Mouse (Mus musculus): ENCODE measurements around the gene Runx3. TPM values are rescaled to one million over a fixed set of nuclear protein-coding genes. Genes with fewer than 3 reads are reported as not detected.
A peak's percentile ranks its signal among the peaks of the same experiment; 100 is the strongest.

Runx3 gene
- polyA plus RNA-seq, 1 experiment from 2014 or later: not detected

- H3K9ac ChIP-seq (ENCODE audit: low read depth, low read length): no peak overlapping the region
- H3K27ac ChIP-seq (ENCODE audit: low read length): no peak overlapping the region
- no peak overlapping the region for H3K4me3 ChIP-seq (ENCODE audit: low read depth, low read length)
- peaks cover 70% of the 10 kb centered on the region for H3K27me3 ChIP-seq (ENCODE audit: control insufficient read depth, insufficient read depth, low read depth, low read length)
- no peaks in the 10 kb centered on the region for H3K36me3 ChIP-seq (ENCODE audit: control insufficient read depth, insufficient read depth, low read length)
- WGBS: 5% methylated on average over 34 of the region's 34 CpGs
- no peak for ATAC-seq
- no peaks in the 10 kb centered on the region for H3K9me3 ChIP-seq (replicated peaks; ENCODE audit: control insufficient read depth, low read length, poor library complexity, severe bottlenecking)
- H3K4me1 ChIP-seq (ENCODE audit: control insufficient read depth, insufficient read depth, low read length): peaks cover 4% of the 10 kb centered on the region; the same call in 1 of the 2 replicates
- H3K4me2 ChIP-seq (ENCODE audit: low read length): no peak overlapping the region
These were observed 30.9 kb downstream of the Runx3 start for GRCm38 (mm10) chr4:135151111-135151987.

GRCm38 (mm10) chr4:135151988-135152594, 31.6 kb downstream of the Runx3 start:
- Histone ChIP-seq H3K4me2 (ENCODE audit: low read length) (peak overlapping the region; percentile 20; the same call in 1 of the 2 replicates), H3K4me3 (ENCODE audit: low read depth, low read length) (peak overlapping the region; percentile 16), H3K27me3 (ENCODE audit: control insufficient read depth, insufficient read depth, low read depth, low read length) (peaks cover 72% of the 10 kb centered on the region), H3K27ac (ENCODE audit: low read length) (no peak overlapping the region), H3K36me3 (ENCODE audit: control insufficient read depth, insufficient read depth, low read length) (no peaks in the 10 kb centered on the region), H3K9ac (ENCODE audit: low read depth, low read length) (no peak overlapping the region), H3K4me1 (ENCODE audit: control insufficient read depth, insufficient read depth, low read length) (peaks cover 4% of the 10 kb centered on the region; the same call in 1 of the 2 replicates), H3K9me3 (replicated peaks; ENCODE audit: control insufficient read depth, low read length, poor library complexity, severe bottlenecking) (no peaks in the 10 kb centered on the region)
- no peak for ATAC-seq
- WGBS: under 1% methylated on average over 51 of the region's 63 CpGs

GRCm38 (mm10) chr4:135152834-135153259, 32.4 kb downstream of the Runx3 start:
- ATAC-seq: no peak
- peaks cover 4% of the 10 kb centered on the region; the same call in 1 of the 2 replicates for H3K4me1 ChIP-seq (ENCODE audit: control insufficient read depth, insufficient read depth, low read length)
- peak overlapping the region; percentile 16 for H3K4me3 ChIP-seq (ENCODE audit: low read depth, low read length)
- H3K27ac ChIP-seq (ENCODE audit: low read length): no peak overlapping the region
- H3K9me3 ChIP-seq (replicated peaks; ENCODE audit: control insufficient read depth, low read length, poor library complexity, severe bottlenecking): no peaks in the 10 kb centered on the region
- H3K27me3 ChIP-seq (ENCODE audit: control insufficient read depth, insufficient read depth, low read depth, low read length): peaks cover 71% of the 10 kb centered on the region
- no peaks in the 10 kb centered on the region for H3K36me3 ChIP-seq (ENCODE audit: control insufficient read depth, insufficient read depth, low read length)
- H3K4me2 ChIP-seq (ENCODE audit: low read length): peak overlapping the region; percentile 20; the same call in 1 of the 2 replicates
- no peak overlapping the region for H3K9ac ChIP-seq (ENCODE audit: low read depth, low read length)
- under 1% methylated on average over 34 of the region's 45 CpGs for WGBS

- 2% methylated on average over 39 of the region's 39 CpGs for WGBS
- H3K27ac ChIP-seq (ENCODE audit: low read length): no peak overlapping the region
- peaks cover 68% of the 10 kb centered on the region for H3K27me3 ChIP-seq (ENCODE audit: control insufficient read depth, insufficient read depth, low read depth, low read length)
- ATAC-seq: no peak
- H3K9ac ChIP-seq (ENCODE audit: low read depth, low read length): no peak overlapping the region
- no peak overlapping the region for H3K4me2 ChIP-seq (ENCODE audit: low read length)
- no peaks in the 10 kb centered on the region for H3K9me3 ChIP-seq (replicated peaks; ENCODE audit: control insufficient read depth, low read length, poor library complexity, severe bottlenecking)
- no peak overlapping the region for H3K4me3 ChIP-seq (ENCODE audit: low read depth, low read length)
- H3K36me3 ChIP-seq (ENCODE audit: control insufficient read depth, insufficient read depth, low read length): no peaks in the 10 kb centered on the region
- H3K4me1 ChIP-seq (ENCODE audit: control insufficient read depth, insufficient read depth, low read length): peaks cover 4% of the 10 kb centered on the region; the same call in 1 of the 2 replicates
These were observed 33.0 kb downstream of the Runx3 start for GRCm38 (mm10) chr4:135153260-135154088.

- 1% methylated on average over 21 of the region's 21 CpGs for WGBS
- no peaks in the 10 kb centered on the region for H3K9me3 ChIP-seq (replicated peaks; ENCODE audit: control insufficient read depth, low read length, poor library complexity, severe bottlenecking)
- H3K4me2 ChIP-seq (ENCODE audit: low read length): no peak overlapping the region
- peaks cover 68% of the 10 kb centered on the region for H3K27me3 ChIP-seq (ENCODE audit: control insufficient read depth, insufficient read depth, low read depth, low read length)
- H3K4me1 ChIP-seq (ENCODE audit: control insufficient read depth, insufficient read depth, low read length): peaks cover 4% of the 10 kb centered on the region; the same call in 1 of the 2 replicates
- H3K9ac ChIP-seq (ENCODE audit: low read depth, low read length): no peak overlapping the region
- no peak overlapping the region for H3K27ac ChIP-seq (ENCODE audit: low read length)
- ATAC-seq: no peak
- H3K36me3 ChIP-seq (ENCODE audit: control insufficient read depth, insufficient read depth, low read length): no peaks in the 10 kb centered on the region
- no peak overlapping the region for H3K4me3 ChIP-seq (ENCODE audit: low read depth, low read length)
These were observed 33.9 kb downstream of the Runx3 start for GRCm38 (mm10) chr4:135154089-135154949.

- peaks cover 4% of the 10 kb centered on the region; the same call in 1 of the 2 replicates for H3K4me1 ChIP-seq (ENCODE audit: control insufficient read depth, insufficient read depth, low read length)
- WGBS: 2% methylated on average over 28 of the region's 31 CpGs
- peaks cover 66% of the 10 kb centered on the region for H3K27me3 ChIP-seq (ENCODE audit: control insufficient read depth, insufficient read depth, low read depth, low read length)
- no peak overlapping the region for H3K4me3 ChIP-seq (ENCODE audit: low read depth, low read length)
- H3K9me3 ChIP-seq (replicated peaks; ENCODE audit: control insufficient read depth, low read length, poor library complexity, severe bottlenecking): no peaks in the 10 kb centered on the region
- H3K27ac ChIP-seq (ENCODE audit: low read length): no peak overlapping the region
- no peak overlapping the region for H3K9ac ChIP-seq (ENCODE audit: low read depth, low read length)
- ATAC-seq: no peak
- H3K36me3 ChIP-seq (ENCODE audit: control insufficient read depth, insufficient read depth, low read length): no peaks in the 10 kb centered on the region
- no peak overlapping the region for H3K4me2 ChIP-seq (ENCODE audit: low read length)
These were observed 34.8 kb downstream of the Runx3 start for GRCm38 (mm10) chr4:135155106-135155800.

GRCm38 (mm10) chr4:135155805-135156469, 35.5 kb downstream of the Runx3 start:
- no peak overlapping the region for H3K4me3 ChIP-seq (ENCODE audit: low read depth, low read length)
- 7% methylated on average over 15 of the region's 15 CpGs for whole genome bisulfite sequencing
- ATAC-seq: no peak
- no peak overlapping the region for H3K9ac ChIP-seq (ENCODE audit: low read depth, low read length)
- peaks cover 63% of the 10 kb centered on the region for H3K27me3 ChIP-seq (ENCODE audit: control insufficient read depth, insufficient read depth, low read depth, low read length)
- H3K4me2 ChIP-seq (ENCODE audit: low read length): no peak overlapping the region
- H3K36me3 ChIP-seq (ENCODE audit: control insufficient read depth, insufficient read depth, low read length): no peaks in the 10 kb centered on the region
- no peaks in the 10 kb centered on the region for H3K9me3 ChIP-seq (replicated peaks; ENCODE audit: control insufficient read depth, low read length, poor library complexity, severe bottlenecking)
- H3K4me1 ChIP-seq (ENCODE audit: control insufficient read depth, insufficient read depth, low read length): peaks cover 4% of the 10 kb centered on the region; the same call in 1 of the 2 replicates
- no peak overlapping the region for H3K27ac ChIP-seq (ENCODE audit: low read length)
